Mouse (Mus musculus) CD4-positive helper T cell, adult 2 months (primary cell): Measurements from ENCODE around the gene Hhat.

ENCODE experiments used
- DNase-seq: peaks from one replicate; pipeline ENCODE4 v3.0.0-alpha.2; 2012; ENCODE audit warnings: low read depth, missing footprints, low spot score

The Hhat gene

DNA sequence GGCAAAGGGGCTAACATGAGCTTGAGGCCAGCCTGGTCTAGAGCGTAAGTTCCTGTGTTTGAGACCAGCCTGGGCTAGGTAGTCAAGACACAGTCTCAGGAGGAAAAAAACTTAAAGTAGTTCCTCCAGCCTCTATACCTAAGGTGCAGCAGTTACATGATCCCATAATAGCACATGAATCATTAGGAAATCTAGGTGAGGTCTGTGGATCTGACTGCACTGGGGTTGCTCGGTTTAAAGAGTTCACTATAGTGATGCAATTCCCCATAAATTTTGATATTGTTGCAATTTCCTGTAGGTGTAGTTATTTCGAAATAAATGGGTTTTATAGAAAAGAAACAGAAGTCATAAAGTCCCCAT lies 26.2 kb downstream of the Hhat start:
- no peak for DNase-seq

DNA sequence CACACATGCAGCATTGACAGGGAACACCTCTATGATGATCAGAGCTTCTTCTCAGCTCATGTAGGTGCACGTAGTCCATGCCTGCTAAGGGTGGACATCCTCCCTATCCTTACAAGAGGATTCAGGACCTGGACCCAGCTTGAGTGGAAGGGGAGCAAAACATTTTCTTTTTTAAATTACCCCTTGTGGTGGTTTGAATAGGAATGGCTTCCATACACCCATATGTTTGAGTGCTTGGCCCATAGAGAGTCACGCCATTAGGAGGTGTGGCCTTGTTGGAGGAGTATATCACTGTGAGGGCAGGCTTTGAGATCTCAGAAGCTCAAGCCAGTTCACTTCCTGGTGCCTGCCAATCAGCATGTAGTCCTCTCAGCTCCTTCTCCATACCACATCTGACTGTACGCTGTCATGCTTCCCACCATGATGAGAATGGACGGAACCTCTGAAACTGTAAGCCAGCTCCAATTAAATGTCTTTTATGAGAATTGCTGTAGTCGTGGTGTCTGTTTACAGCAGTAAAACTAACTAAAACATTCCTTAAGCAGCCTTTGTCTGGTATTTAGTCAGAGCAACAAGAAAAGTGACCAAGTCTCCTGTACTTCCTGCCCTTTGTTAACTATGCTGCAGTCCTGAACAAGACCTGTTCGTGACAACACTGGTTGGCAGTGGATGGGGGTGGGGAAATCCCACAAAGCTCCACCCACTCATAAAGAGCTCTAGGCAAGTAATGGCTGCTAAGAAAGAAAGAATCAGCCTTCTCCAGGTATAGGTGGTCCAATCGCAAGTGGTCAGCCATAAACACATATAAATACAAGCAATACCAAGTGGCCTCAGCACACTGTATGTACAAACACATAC lies 28.4 kb downstream of the Hhat start:
- peak; percentile 52 for DNase-seq

DNA sequence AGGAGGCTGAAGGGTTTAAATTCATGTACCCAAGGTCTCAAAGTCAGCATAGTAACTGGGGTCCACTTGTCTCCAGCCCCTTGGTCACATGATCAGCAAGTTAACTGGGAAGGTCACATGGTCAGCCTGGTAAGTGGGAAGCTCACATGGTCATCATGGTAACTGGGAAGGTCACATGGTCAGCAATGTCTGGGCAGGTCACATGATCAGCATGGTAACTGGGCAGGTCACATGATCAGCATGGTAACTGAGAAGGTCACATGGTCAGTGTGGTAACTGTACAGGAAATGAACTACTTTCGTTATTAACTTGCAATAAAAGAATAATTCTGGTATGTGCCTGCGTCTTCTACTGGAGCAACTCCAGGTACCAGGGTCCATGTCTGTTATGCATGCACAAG lies 29.1 kb downstream of the Hhat start:
- DNase-seq: peak; percentile 22

DNA sequence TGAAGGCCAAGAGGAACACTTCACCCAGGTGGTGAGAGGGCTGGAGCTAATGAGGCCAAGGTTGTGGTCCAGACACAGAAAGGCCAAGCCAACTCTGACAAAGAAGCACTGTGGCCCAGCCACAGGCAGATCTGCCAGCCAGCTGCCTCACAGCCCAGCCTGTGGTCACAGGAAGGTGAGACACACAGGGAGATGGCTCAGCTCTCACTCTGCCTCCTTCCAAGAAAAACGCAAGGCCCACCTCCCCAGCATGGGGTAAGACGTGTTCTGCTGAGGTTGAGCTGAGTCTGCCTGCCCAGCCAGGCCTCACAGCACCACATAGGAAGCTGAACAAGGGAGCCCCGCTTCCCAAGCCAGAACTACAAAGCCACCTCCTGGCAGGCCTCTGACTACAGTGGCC lies 34.5 kb downstream of the Hhat start:
- DNase-seq: no peak

DNA sequence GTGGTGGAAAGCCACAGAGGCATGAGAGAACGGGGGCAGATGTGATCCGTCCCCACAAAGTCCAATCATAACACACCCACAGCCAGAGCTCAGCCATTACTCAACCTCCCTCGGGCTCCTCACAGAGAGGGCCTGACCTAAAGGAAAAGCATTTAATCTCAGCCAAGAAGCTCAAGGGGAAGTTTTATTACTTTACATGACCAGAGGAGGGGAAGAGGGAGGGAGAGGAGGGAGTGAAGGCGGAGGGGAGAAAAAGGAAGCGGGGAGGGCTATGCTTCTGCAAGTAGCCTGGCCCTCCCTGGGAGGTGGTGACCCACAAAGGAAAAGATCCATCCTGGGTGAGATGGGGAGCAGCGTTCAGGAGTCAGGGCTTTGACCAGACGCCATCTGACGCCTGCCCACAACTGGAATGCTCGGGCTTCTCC lies 35.0 kb downstream of the Hhat start:
- DNase-seq: no peak

DNA sequence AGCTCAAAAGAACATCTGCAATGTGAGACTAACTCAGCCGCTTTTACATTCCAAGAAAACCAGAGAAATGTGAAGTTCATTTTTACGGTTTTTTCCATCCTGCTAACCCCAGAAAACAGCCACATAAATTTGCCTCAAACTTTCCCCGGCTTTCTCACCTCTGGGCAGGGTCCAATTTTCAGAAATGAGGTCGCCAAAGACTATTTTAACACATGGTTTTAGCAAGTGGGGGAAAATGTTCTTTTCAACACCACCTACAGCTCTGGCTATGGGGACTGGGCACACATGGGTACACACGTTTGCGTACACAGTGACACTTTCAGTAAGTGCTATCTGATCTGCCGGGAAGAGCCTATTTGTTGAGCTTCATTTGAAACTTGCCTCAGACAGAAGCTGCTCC lies 40.5 kb downstream of the Hhat start:
- DNase-seq: no peak

DNA sequence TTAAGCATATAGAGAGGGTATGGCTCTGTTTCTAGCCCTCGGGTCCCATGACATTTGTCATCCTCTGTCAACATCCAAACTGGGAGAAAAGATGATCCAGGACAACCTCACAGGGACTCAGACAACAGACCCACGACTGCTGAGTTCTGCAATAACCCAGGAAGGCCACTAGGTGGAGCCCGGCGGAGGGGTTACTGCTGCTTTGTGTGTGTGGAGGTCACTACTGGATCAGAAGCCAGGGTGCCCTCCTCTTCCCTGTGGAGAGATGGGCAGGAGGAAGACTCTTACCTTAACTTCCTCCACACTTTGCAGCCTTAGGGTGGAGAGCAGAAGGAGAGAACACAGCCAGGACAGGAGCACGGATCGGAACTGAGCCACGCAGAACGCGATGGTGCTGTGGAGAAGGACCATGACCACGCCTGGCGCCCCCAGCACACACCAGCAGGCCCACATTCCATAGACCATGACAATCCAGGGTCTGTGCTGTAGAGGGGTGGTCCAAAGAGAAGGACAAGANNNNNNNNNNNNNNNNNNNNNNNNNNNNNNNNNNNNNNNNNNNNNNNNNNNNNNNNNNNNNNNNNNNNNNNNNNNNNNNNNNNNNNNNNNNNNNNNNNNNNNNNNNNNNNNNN lies 43.9 kb downstream of the Hhat start:
- peak; percentile 48 for DNase-seq

DNA sequence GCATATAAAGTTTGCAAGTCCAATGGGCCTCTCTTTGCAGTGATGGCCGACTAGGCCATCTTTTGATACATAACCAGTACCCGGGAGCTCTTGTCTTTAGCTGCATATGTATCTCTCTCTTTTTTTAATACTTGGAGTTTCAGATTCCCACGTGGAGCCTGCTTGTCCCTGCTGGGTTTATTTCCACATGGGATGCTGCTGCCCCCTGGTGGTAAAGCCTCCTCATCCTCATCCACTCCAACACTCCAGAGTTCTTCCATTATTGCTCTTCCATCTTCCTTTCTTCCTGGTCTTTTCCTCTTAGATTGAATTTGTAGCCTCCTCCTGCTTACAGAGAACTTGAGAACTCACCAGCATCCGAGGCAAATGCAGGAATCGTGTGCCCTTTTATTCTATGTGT lies 48.9 kb downstream of the Hhat start:
- no peak for DNase-seq

DNA sequence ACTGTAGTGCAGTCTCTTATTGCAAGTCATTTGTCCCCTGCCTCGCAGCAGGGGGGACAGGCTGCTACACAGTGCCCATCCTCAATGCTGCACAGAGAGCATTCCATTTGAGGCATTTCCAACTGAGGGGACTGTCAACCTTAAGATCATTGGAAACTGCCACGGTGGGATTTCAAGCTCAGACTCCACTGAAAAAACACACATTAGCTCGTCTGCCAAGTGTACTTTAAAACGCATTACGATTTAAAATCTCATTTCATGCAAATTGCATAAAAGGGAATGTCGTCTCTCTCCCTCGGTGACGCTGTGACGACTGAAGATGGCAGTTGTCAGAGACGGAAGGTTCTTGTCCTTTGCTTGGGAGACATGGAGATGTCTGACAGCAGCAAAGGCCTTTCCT lies 50.9 kb downstream of the Hhat start:
- DNase-seq: no peak

DNA sequence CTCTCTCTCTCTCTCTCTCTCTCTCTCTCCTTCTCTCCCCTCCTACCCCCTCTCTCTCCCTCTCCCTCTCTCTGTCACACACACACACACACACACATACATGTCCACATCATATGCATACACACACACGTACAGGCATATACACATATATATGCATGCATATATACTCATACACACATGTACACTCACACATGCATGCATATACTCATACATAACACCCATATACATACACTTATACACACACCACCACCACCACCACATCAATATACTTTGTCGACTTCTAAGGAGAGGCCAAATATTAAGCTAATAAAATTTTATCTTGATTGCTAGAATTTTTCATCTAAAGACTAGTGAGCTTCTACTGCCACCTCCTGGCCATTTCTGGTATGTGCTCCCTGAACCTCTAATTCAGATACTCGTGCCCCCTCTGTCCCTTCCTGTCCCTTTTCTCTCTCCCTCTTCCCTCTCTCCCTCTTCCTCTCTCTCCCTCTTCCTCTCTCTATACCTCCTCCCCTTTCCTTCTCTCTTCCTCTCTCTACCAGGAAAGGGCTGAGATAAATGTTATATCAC lies 59.2 kb downstream of the Hhat start:
- DNase-seq: peak; percentile 41

DNA sequence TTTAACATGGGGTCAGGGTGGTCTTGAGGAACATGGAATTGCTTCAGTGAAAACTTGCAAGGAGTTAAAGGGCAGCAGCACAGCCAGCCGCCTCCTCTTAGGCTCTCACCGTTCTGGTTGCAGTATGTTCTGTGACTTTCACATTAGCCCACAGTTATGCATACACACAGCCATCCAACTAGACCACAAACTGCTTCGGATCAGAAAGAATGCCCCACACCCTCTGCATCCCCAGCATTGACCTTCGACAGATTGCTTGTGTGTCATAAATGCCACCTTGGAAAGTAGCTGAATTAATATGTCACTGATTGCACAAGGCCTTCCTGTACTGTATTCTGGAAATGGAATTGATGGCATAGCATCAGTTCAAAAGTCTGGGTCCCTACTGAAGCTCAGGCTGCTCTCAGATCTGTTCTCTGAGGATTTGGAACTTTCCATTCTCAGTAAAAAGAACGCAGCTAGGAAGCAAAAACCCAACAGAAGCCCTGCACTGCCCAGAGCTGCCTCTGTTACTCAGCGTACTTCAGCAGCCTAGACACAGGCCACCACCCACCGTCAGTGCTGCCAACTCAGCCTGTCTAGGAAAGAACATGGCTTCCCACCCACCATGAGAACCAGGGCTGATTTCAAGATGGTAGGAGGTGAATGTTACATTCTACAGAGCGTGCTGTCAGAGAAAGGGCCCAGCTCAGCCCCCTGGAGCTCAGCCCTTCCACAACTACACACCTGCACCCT lies 70.5 kb downstream of the Hhat start:
- no peak for DNase-seq

DNA sequence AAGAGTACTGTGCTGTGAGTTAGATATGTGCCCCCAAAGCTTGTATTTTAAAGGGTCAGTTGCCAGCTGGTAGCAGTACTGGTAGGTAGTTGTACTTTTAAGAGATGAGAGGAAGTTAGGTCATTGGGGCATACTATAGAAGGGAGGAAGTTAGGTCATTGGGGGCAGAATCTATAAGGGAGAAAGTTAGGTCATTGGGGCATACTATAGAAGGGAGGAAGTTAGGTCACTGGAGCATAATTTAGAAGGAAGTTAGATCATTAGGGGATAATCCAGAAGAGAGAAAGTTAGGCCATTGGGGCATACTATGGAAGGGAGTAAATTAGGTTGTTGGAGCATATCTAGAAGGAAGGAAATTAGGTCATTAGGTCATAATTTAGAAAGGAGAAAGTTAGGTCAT lies 71.9 kb downstream of the Hhat start:
- DNase-seq: no peak

DNA sequence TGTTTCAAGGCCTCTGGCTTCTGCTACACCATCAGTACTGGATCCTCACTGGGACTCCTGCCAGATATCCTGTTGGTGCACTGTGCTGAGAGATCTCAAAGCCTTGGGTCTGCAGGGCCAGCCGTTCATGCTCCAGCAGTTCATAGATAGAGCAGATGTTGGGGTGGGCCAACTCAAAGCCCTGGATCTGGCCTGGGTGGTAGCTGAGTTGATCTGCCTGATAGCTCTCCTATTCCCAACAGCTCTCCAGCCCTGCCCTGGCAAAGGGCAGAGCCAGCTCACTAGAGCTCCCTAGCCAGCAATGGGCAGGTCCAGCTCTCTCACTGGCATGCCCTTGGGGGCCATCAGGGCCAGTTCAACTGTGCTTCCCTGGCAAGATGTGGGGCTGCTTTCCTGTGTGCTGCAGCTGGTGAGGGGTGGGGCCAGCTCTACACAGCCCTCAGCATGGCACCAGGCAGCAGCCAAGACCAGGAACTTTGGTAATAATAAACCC lies 74.6 kb downstream of the Hhat start:
- no peak for DNase-seq

DNA sequence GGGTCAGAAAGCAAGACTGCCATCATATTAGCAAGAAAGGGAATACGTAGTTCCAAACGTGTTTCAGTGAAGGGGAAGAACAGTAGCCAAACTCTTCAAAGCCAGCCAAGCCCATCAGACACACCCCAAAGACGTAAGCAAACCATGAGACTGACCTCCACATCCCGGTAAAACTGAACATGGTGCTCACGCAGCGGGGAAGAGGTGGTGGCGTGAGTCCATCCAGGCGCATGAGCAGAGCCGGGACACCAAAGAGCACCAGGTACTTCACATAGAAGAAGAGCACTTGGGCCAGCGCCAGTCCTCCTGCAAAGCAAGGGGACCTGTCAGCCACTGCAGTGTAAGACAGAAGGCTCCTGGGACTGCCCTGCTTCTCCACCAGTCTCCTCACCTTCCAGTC lies 77.4 kb downstream of the Hhat start:
- DNase-seq: no peak

DNA sequence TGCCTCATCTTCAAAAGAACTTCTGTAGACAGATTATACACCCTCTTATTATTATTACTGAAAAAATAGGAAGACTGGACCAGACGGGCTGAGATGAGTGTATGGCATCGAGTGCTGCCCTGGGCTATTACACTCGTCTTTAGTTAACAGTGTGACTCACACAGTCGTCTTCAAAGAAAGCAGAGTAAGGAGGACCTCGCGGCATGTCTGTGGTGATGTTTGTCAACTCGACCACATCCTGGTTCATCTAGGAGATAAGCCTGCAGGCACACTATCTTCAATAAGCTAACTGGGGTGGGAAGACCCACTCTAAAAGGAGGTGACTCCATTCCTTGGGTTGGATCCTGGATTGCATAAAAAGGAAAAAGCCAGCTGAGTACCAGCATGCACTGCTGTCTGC lies 78.0 kb downstream of the Hhat start:
- peak; percentile 70 for DNase-seq

DNA sequence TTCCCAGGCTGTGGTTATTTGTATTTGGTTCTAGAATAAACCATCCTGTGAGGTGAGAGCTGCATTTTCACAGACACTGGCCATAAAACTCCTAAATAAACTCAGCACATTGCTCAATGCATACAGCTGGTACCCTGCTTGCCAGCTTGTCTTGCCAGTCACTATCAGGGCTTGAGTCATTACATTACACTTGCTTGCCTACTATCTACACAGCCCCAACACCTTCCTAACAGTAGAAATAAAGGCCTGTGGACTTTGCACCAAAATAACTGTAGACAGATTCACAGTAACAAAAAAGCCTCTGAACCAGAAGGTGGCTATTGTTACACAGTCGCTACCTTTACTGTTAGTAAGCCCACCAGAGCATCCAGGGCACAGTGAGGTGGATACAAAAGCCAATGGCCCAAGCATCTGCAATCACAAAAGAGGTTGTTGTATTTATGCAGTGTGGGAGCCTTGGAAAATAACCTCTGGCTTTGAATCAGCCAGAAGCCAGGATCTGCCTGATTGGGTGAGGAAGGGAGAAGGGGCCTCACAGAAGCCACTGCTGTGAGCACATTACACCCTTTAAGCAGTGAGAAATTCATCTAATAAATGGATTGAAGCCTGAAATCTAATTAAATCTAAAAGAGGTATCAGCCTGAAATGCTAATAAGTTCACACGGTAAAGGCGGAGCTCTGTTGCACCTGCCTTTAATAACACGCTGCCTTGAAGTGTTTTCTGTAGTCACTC lies 88.6 kb downstream of the Hhat start:
- DNase-seq: no peak

DNA sequence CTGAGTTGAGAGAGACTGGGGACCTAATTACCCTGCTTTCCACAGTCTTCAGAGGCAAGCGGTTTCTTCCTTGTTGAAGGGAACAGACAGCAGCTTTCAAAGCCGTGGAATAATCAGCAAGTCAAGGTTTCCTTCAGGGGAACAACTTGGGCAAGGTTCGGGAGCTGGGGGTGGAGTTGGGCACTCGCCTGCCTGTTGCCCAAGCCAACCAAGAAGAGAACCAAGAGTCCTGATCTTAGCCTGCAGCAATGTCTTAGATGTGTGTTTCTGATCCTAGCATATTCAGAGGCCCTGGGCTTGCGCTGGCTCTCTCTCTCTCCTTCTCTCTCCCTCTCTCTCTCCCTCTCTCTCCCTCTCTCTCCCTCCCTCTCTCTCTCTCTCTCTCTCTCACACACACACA lies 93.8 kb downstream of the Hhat start:
- DNase-seq: no peak

DNA sequence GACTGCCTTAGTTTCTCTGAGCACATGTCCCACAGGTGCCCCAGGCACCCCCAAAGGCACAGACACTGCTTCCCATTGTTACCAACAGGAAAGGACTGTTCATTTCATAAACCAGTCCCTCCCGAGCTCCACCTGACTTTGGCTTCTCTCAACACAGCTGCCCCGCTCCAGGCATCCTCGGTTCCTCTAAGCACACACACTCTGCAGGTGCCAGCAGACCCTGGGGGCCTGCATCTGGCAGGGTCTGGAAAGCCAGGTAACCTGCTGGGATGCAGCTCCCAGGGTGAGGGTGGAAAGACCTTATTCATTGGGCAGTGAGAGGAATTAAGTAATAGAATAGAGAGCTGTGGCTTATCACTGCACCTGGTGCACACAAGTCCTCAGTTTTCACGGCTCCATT lies 107.4 kb downstream of the Hhat start:
- DNase-seq: no peak

DNA sequence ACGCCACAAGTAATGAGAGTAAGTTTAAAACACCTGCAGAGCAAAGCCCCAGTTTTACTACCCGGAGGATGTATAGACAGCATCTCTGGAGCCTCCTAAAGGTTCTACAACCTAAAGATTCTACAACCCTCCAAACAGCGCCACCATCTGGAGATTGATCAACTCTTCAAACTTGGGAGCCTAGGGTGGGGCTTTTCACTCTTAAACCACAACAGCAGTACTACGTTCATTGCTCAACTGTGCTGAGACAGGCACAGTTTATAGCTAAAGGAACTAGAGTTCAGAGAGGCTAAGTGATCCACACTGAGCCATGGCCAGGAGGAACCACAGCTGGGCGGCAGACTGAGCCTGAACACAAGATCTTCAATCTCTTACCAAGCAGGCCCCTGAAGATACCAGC lies 107.9 kb downstream of the Hhat start:
- no peak for DNase-seq

DNA sequence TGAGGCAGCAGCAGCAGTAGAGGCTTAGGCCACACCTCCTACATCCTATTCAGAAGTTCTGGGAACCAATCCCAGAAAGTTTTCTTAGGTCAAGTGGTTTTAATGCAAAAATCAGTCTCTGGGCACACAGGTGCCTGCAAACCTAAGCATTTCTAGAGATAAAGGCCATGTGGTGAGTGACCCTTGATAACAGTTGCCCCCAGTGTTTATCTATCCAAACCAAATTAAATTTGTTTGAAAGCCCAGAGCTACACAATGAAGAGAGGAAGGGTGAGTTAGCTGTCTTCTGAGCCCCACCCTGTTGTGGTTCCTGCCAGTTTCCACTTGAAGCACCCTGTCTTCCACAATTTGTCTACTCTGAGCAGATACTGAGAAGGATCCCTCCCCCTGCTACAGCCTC lies 109.4 kb downstream of the Hhat start:
- DNase-seq: no peak

DNA sequence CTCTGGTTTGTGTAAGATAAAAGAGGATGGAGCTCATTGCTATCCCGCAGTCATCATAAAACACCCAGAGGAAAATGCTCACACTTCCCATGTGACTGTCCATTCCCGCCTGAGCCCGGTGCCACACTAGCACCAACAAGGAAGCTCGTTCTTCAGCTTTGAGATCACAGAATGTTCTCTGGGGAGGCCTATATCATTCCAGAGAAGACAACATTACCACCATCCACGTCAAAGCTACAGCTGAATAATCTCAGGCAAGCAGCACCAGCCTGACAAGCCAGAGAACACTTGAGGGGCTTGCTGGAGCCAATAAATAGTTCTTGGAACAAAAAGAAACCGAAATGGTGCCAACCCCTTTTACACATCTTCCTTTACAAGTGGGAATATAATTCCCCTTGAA lies 113.6 kb downstream of the Hhat start:
- DNase-seq: no peak
